Mouse (Mus musculus) midbrain, embryonic 12.5 days (tissue): ENCODE results near the gene Pcsk6. TPM values are rescaled to one million over a fixed set of nuclear protein-coding genes. Genes with fewer than 3 reads are reported as not detected.

Experiments
- ATAC-seq: fragments of 200-750 bp; cut with Nextera tagmentation; 2 replicates; pipeline ENCODE4 v1.8.0; 2017; ENCODE audit warnings: low read depth, moderate TSS enrichment, moderate library complexity; ENCODE audit not compliant: low FRiP score
- H3K27ac ChIP-seq: fragments of 300-500 bp; sonication (generic); replicated peaks from 2 replicates; pipeline ENCODE4 v1.5.1; 2016; ENCODE audit warnings: mild to moderate bottlenecking
- H3K27me3 ChIP-seq: fragments of 300-500 bp; sonication (generic); 2 replicates; pipeline ENCODE4 v1.6.1; 2016; ENCODE audit warnings: mild to moderate bottlenecking
- H3K36me3 ChIP-seq: fragments of 300-500 bp; sonication (generic); 2 replicates; pipeline ENCODE4 v1.6.1; 2016
- H3K4me1 ChIP-seq: fragments of 300-500 bp; sonication (generic); 2 replicates; pipeline ENCODE4 v1.6.1; 2016
- H3K4me2 ChIP-seq: fragments of 300-500 bp; sonication (generic); replicated peaks from 2 replicates; pipeline ENCODE4 v1.6.1; 2016; ENCODE audit warnings: mild to moderate bottlenecking, moderate library complexity
- H3K4me3 ChIP-seq: fragments of 300-500 bp; sonication (generic); 2 replicates; pipeline ENCODE4 v1.5.1; 2016; ENCODE audit warnings: mild to moderate bottlenecking
- H3K9ac ChIP-seq: fragments of 300-500 bp; sonication (generic); replicated peaks from 2 replicates; pipeline ENCODE4 v1.6.1; 2016; ENCODE audit warnings: mild to moderate bottlenecking, moderate library complexity
- H3K9me3 ChIP-seq: fragments of 300-500 bp; sonication (generic); 2 replicates; pipeline ENCODE4 v1.6.1; 2016; ENCODE audit warnings: mild to moderate bottlenecking
- WGBS: fragments of 180-500 bp; shearing (Covaris S2); methylation state at CpG from one replicate; pipeline ENCODE4 v1.1.7; 2016; 5-methylcytosine and 5-hydroxymethylcytosine counted together
- polyA plus RNA-seq: library from polyadenylated mRNA; unstranded; fragments of >200 nt; fragmentation: Nextera tagmentation; extraction: Ambion mirVana; gene quantifications from 2 replicates; pipeline ENCODE4 v1.2.1, GENCODE M21; 2016

Gene Pcsk6
- polyA plus RNA-seq, 1 experiment from 2014 or later = 0.69 TPM

GRCm38 (mm10) chr7:65885819-65886218, 24.3 kb downstream of the Pcsk6 start:
- ATAC-seq = no peak
- H3K4me1 ChIP-seq = no peaks in the 10 kb centered on the region
- no peaks in the 10 kb centered on the region for H3K9me3 ChIP-seq
- no peak overlapping the region for H3K9ac ChIP-seq
- H3K4me3 ChIP-seq = no peak overlapping the region
- H3K4me2 ChIP-seq = no peak overlapping the region
- WGBS = 92% methylated on average over 6 of the region's 6 CpGs
- H3K27me3 ChIP-seq = no peaks in the 10 kb centered on the region
- no peaks in the 10 kb centered on the region for H3K36me3 ChIP-seq
- H3K27ac ChIP-seq = no peak overlapping the region

GRCm38 (mm10) chr7:65891831-65892230, 30.3 kb downstream of the Pcsk6 start:
- Histone ChIP-seq H3K9me3 (no peaks in the 10 kb centered on the region), H3K4me1 (no peaks in the 10 kb centered on the region), H3K36me3 (no peaks in the 10 kb centered on the region), H3K4me2 (no peak overlapping the region), H3K9ac (no peak overlapping the region), H3K4me3 (no peak overlapping the region), H3K27ac (no peak overlapping the region), H3K27me3 (no peaks in the 10 kb centered on the region)
- WGBS = 87% methylated on average over 7 of the region's 7 CpGs
- no peak for ATAC-seq

GRCm38 (mm10) chr7:65892264-65892828, 30.8 kb downstream of the Pcsk6 start:
- no peak for ATAC-seq
- H3K27ac ChIP-seq = no peak overlapping the region
- no peaks in the 10 kb centered on the region for H3K36me3 ChIP-seq
- H3K9me3 ChIP-seq = no peaks in the 10 kb centered on the region
- 55% methylated on average over 9 of the region's 9 CpGs for WGBS
- no peaks in the 10 kb centered on the region for H3K4me1 ChIP-seq
- H3K4me2 ChIP-seq = no peak overlapping the region
- no peak overlapping the region for H3K9ac ChIP-seq
- no peak overlapping the region for H3K4me3 ChIP-seq
- no peaks in the 10 kb centered on the region for H3K27me3 ChIP-seq

GRCm38 (mm10) chr7:65893546-65893945, 32.0 kb downstream of the Pcsk6 start:
- 90% methylated on average over 10 of the region's 10 CpGs for WGBS

GRCm38 (mm10) chr7:65895262-65895661, 33.7 kb downstream of the Pcsk6 start:
- Histone ChIP-seq H3K4me1 (no peaks in the 10 kb centered on the region), H3K4me3 (no peak overlapping the region), H3K9me3 (no peaks in the 10 kb centered on the region), H3K27me3 (no peaks in the 10 kb centered on the region), H3K36me3 (no peaks in the 10 kb centered on the region), H3K9ac (no peak overlapping the region), H3K4me2 (no peak overlapping the region), H3K27ac (no peak overlapping the region)
- 83% methylated on average over 5 of the region's 5 CpGs for WGBS
- ATAC-seq = no peak

More at GRCm38 (mm10) chr7:65893546-65893945, 32.0 kb downstream of the Pcsk6 start:
- no peaks in the 10 kb centered on the region for H3K27me3 ChIP-seq
- no peak overlapping the region for H3K4me2 ChIP-seq
- no peak for ATAC-seq
- H3K9ac ChIP-seq = no peak overlapping the region
- H3K4me3 ChIP-seq = no peak overlapping the region
- H3K27ac ChIP-seq = no peak overlapping the region
- H3K4me1 ChIP-seq = no peaks in the 10 kb centered on the region
- no peaks in the 10 kb centered on the region for H3K36me3 ChIP-seq
- no peaks in the 10 kb centered on the region for H3K9me3 ChIP-seq

GRCm38 (mm10) chr7:65901231-65901630, 39.7 kb downstream of the Pcsk6 start:
- H3K9ac ChIP-seq = no peak overlapping the region
- no peak overlapping the region for H3K4me3 ChIP-seq
- H3K4me2 ChIP-seq = no peak overlapping the region
- no peak for ATAC-seq
- WGBS = 76% methylated on average over 11 of the region's 11 CpGs
- H3K27ac ChIP-seq = no peak overlapping the region
- no peaks in the 10 kb centered on the region for H3K9me3 ChIP-seq
- no peaks in the 10 kb centered on the region for H3K27me3 ChIP-seq
- no peaks in the 10 kb centered on the region for H3K36me3 ChIP-seq
- H3K4me1 ChIP-seq = 0 out of 2 replicates have a peak, but pooled peaks cover 7% of the 10 kb centered on the region

GRCm38 (mm10) chr7:65902471-65903180, 41.1 kb downstream of the Pcsk6 start:
- ATAC-seq = no peak

GRCm38 (mm10) chr7:65903456-65903855, 41.9 kb downstream of the Pcsk6 start:
- Histone ChIP-seq H3K9ac (no peak overlapping the region), H3K36me3 (no peaks in the 10 kb centered on the region), H3K27ac (no peak overlapping the region), H3K4me3 (no peak overlapping the region), H3K9me3 (no peaks in the 10 kb centered on the region), H3K27me3 (no peaks in the 10 kb centered on the region), H3K4me1 (0 out of 2 replicates have a peak, but pooled peaks cover 7% of the 10 kb centered on the region), H3K4me2 (no peak overlapping the region)
- WGBS = 88% methylated on average over 6 of the region's 6 CpGs
- no peak for ATAC-seq

More at GRCm38 (mm10) chr7:65902471-65903180, 41.1 kb downstream of the Pcsk6 start:
- 46% methylated on average over 13 of the region's 13 CpGs for WGBS
- no peak overlapping the region for H3K4me2 ChIP-seq
- no peak overlapping the region for H3K4me3 ChIP-seq
- 0 out of 2 replicates have a peak, but pooled peaks cover 7% of the 10 kb centered on the region for H3K4me1 ChIP-seq
- no peaks in the 10 kb centered on the region for H3K36me3 ChIP-seq
- no peak overlapping the region for H3K9ac ChIP-seq
- H3K27ac ChIP-seq = no peak overlapping the region
- H3K9me3 ChIP-seq = no peaks in the 10 kb centered on the region
- no peaks in the 10 kb centered on the region for H3K27me3 ChIP-seq

- no peak overlapping the region for H3K4me3 ChIP-seq
- H3K9me3 ChIP-seq = no peaks in the 10 kb centered on the region
- ATAC-seq = no peak
- H3K4me2 ChIP-seq = no peak overlapping the region
- WGBS = 84% methylated on average over 9 of the region's 9 CpGs
- no peak overlapping the region for H3K27ac ChIP-seq
- H3K4me1 ChIP-seq = 0 out of 2 replicates have a peak, but pooled peaks cover 7% of the 10 kb centered on the region
- no peak overlapping the region for H3K9ac ChIP-seq
- H3K27me3 ChIP-seq = no peaks in the 10 kb centered on the region
- H3K36me3 ChIP-seq = no peaks in the 10 kb centered on the region
Observed at GRCm38 (mm10) chr7:65906528-65907272, 45.2 kb downstream of the Pcsk6 start.

GRCm38 (mm10) chr7:65909343-65910127, 48.0 kb downstream of the Pcsk6 start:
- Histone ChIP-seq H3K27ac (no peak overlapping the region), H3K9ac (no peak overlapping the region), H3K9me3 (no peaks in the 10 kb centered on the region), H3K4me2 (no peak overlapping the region), H3K4me3 (no peak overlapping the region), H3K36me3 (no peaks in the 10 kb centered on the region), H3K4me1 (no peaks in the 10 kb centered on the region), H3K27me3 (no peaks in the 10 kb centered on the region)
- 90% methylated on average over 12 of the region's 12 CpGs for WGBS
- ATAC-seq = no peak

GRCm38 (mm10) chr7:65913088-65913610, 51.6 kb downstream of the Pcsk6 start:
- H3K9me3 ChIP-seq = no peaks in the 10 kb centered on the region
- H3K27me3 ChIP-seq = no peaks in the 10 kb centered on the region
- H3K4me3 ChIP-seq = no peak overlapping the region
- H3K9ac ChIP-seq = no peak overlapping the region
- H3K36me3 ChIP-seq = no peaks in the 10 kb centered on the region
- no peak overlapping the region for H3K4me2 ChIP-seq
- H3K27ac ChIP-seq = no peak overlapping the region
- ATAC-seq = no peak
- no peaks in the 10 kb centered on the region for H3K4me1 ChIP-seq
- 88% methylated on average over 3 of the region's 3 CpGs for WGBS
